Mouse (Mus musculus) liver, postnatal 0 days (tissue): ENCODE results near the gene Dact1. TPM values are rescaled to one million over a fixed set of nuclear protein-coding genes. Genes with fewer than 3 reads are reported as not detected.

Source experiments
- ATAC-seq: fragments of 200-750 bp; cut with Nextera tagmentation; 2 replicates; pipeline ENCODE4 v1.8.0; 2017; ENCODE audit warnings: mild to moderate bottlenecking, moderate library complexity
- DNase-seq: peaks from one replicate; pipeline ENCODE4 v3.0.0-alpha.2; 2016
- H3K27ac ChIP-seq: fragments of 300-500 bp; sonication (generic); 2 replicates; pipeline ENCODE4 v1.5.1; 2014; ENCODE audit warnings: antibody characterized with exemption, moderate library complexity, mild to moderate bottlenecking, low read depth
- H3K27me3 ChIP-seq: fragments of 300-500 bp; sonication (generic); 2 replicates; pipeline ENCODE4 v1.6.1; 2014; ENCODE audit warnings: low read length, control low read depth, mixed read lengths; ENCODE audit not compliant: insufficient read depth
- H3K36me3 ChIP-seq: fragments of 300-500 bp; sonication (generic); replicated peaks from 2 replicates; pipeline ENCODE4 v1.6.1; 2014; ENCODE audit warnings: mild to moderate bottlenecking, control low read depth, low read length, moderate library complexity, mixed read lengths; ENCODE audit not compliant: insufficient read depth
- H3K4me1 ChIP-seq: fragments of 300-500 bp; sonication (generic); 2 replicates; pipeline ENCODE4 v1.6.1; 2014; ENCODE audit warnings: antibody characterized with exemption, mild to moderate bottlenecking, control low read depth; ENCODE audit not compliant: insufficient read depth
- H3K4me2 ChIP-seq: fragments of 300-500 bp; sonication (generic); 2 replicates; pipeline ENCODE4 v1.6.1; 2014; ENCODE audit warnings: low read depth, mild to moderate bottlenecking, low read length, moderate library complexity, mixed read lengths
- H3K4me3 ChIP-seq: fragments of 300-500 bp; sonication (generic); 2 replicates; pipeline ENCODE4 v1.5.1; 2014; ENCODE audit warnings: low read depth, low read length
- H3K9ac ChIP-seq: fragments of 300-500 bp; sonication (generic); replicated peaks from 2 replicates; pipeline ENCODE4 v1.6.1; 2014; ENCODE audit warnings: mild to moderate bottlenecking, moderate library complexity
- H3K9me3 ChIP-seq: fragments of 300-500 bp; sonication (generic); 2 replicates; pipeline ENCODE4 v1.6.1; 2016; ENCODE audit warnings: mild to moderate bottlenecking, control low read depth, low read length, mixed read lengths
- CTCF ChIP-seq: sonication (generic); IDR thresholded peaks from 2 replicates; pipeline ENCODE4 v1.5.1; 2016; ENCODE audit warnings: antibody characterized with exemption, low read depth
- EP300 ChIP-seq: IDR thresholded peaks from 2 replicates; pipeline ENCODE4 v1.6.1; 2016; ENCODE audit warnings: antibody characterized with exemption, low read depth, mild to moderate bottlenecking
- WGBS: fragments of 180-500 bp; shearing (Covaris S2); extraction: QIAGEN DNeasy Blood & Tissue Kit; methylation state at CpG from one replicate; pipeline ENCODE4 v1.1.7; 2014; ENCODE audit not compliant: insufficient replicate concordance; 5-methylcytosine and 5-hydroxymethylcytosine counted together
- polyA plus RNA-seq: library from polyadenylated mRNA; unstranded; fragments of >200 nt; fragmentation: Nextera tagmentation; extraction: Ambion mirVana; gene quantifications from 2 replicates; pipeline ENCODE4 v1.2.1, GENCODE M21; 2015

The Dact1 gene
- polyA plus RNA-seq, 1 experiment from 2014 or later, result 0.36 TPM

DNA sequence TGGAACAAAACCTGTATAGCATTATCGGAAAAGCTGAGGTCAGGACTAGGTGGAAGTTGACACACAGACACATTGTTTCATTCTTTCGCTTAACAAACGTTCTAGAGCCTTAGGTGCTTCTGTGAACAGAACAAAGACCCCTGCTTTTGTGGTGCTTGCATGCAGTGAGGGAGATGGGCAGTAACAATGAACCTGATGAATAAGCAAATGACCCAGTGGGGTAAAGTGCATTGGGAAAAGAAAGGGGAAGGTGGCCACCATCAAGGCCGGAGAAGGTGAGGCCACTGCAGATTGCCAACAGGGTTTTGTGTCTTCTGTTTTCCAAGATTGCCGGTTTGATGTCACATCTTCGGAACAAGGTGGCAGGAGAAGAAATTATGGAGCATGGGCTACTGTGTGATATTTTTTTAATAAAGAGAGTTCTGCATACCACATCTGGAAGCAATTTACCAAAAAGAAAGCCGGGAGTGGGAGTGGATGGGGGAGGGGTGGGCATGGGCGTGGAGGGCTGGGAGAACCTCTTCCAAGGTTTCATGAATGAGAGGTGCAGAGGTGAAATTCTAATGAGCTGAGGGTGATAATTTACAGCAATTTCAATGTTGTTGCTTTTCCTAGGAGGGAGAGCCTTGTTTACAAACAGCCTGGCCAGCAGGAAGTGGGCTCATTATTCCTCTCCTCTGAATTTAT is 12.7 kb upstream of the Dact1 start:
- Histone ChIP-seq H3K9ac (no peak overlapping the region), H3K27ac (no peak overlapping the region), H3K4me3 (no peak overlapping the region), H3K4me2 (peak overlapping the region; percentile 51; the same call in 1 of the 2 replicates), H3K36me3 (no peaks in the 10 kb centered on the region), H3K4me1 (0 out of 2 replicates have a peak, but pooled peaks cover 8% of the 10 kb centered on the region), H3K27me3 (no peaks in the 10 kb centered on the region), H3K9me3 (no peaks in the 10 kb centered on the region)
- TF ChIP-seq EP300, result no peak
- TF ChIP-seq CTCF, result no peak
- DNase-seq (no peak), ATAC-seq (no peak)
- 62% methylated on average over 8 of the region's 8 CpGs for WGBS

DNA sequence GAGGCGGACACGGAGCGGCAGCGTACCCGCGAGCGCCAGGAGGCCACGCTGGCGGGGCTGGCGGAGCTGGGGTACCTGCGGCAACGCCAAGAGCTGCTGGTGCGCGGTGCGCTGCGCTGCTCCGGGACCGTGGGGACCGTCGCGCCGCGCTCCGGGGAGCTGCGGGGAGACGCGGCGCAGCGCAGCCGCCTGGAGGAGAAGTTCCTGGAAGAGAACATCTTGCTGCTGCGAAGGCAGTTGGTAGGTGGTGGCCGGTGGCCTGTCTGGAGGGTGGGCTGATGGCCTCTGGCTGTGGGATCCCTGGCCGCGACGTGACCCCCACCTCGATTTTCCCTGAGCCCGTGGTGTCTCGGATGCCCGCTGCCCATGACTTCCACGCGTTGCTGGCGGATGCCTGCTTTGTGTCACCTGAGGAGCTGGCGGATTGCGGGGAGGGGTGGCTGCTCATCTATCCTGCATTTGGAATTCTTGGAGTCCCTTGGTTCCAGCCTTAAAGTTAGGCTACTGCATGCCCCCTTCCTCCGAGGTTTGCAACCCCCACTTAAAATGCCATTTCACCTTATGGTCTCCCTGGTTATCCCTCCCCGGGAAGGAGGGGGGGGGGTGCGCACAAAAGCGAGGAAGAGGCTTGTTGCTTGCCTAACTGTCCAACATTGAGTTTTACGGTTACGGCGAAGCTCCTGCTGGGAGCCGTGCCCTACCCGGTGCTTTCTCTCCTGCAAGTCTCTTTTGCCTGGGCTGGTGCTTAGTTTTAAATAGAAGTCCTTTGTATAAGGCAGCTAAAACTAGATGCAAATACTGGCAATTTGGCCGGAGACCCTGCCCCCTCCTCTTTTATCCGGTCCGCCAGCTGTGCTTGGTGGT is 616 bp downstream of the Dact1 start:
- H3K4me3 ChIP-seq, result peak overlapping the region; percentile 60
- 3% methylated on average over 41 of the region's 56 CpGs for WGBS
- H3K27ac ChIP-seq, result no peak overlapping the region
- TF ChIP-seq CTCF (no peak), EP300 (no peak)
- H3K27me3 ChIP-seq, result peaks cover 44% of the 10 kb centered on the region
- no peaks in the 10 kb centered on the region for H3K36me3 ChIP-seq
- peak overlapping the region; percentile 89 for H3K4me2 ChIP-seq
- H3K9me3 ChIP-seq, result no peaks in the 10 kb centered on the region
- ATAC-seq (peak; percentile 38), DNase-seq (peak; percentile 26)
- 0 out of 2 replicates have a peak overlapping the region, but pooled peaks have one; percentile 1 for H3K9ac ChIP-seq
- H3K4me1 ChIP-seq, result peaks cover 3% of the 10 kb centered on the region; the same call in 1 of the 2 replicates

DNA sequence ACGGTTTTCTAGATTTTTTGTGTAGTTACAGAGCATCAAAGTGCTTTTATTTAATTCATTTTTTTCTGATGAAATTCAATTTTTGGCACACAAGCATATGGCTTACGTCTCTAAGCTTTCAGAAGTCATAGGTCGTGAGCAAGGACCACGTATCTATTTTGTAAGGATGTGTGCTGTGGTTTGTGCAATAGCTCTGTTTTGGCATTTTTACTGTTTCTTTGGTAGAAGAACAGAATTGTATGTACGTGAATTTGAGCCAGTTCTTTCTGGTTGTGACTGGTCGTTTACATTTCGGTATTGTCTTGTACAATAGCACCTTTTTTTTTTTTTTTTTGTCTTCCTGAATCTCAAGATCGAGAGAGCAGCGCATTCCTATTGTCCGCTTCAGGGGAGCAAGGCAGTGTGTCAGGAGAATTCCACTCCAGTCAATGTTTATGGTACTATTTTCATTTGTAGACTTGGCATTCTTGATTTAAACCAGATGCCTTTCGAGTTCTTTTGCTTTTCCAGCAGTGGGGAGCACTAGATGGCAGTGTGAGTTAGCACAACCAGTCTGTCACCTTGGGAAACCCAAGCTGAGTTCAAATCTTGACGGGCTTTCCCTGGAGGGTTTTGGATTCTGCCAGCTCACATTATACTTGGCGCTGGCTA is 1.7 kb downstream of the Dact1 start:
- Histone ChIP-seq H3K4me3 (no peak overlapping the region), H3K36me3 (no peaks in the 10 kb centered on the region), H3K4me1 (peaks cover 3% of the 10 kb centered on the region; the same call in 1 of the 2 replicates), H3K9ac (no peak overlapping the region), H3K4me2 (peak overlapping the region; percentile 89; the same call in 1 of the 2 replicates), H3K27ac (no peak overlapping the region), H3K9me3 (no peaks in the 10 kb centered on the region), H3K27me3 (peaks cover 44% of the 10 kb centered on the region)
- no peak for TF ChIP-seq EP300
- TF ChIP-seq CTCF, result peak; percentile 68
- ATAC-seq, result no peak
- peak; percentile 21 for DNase-seq
- WGBS, result 18% methylated on average over 13 of the region's 13 CpGs

DNA sequence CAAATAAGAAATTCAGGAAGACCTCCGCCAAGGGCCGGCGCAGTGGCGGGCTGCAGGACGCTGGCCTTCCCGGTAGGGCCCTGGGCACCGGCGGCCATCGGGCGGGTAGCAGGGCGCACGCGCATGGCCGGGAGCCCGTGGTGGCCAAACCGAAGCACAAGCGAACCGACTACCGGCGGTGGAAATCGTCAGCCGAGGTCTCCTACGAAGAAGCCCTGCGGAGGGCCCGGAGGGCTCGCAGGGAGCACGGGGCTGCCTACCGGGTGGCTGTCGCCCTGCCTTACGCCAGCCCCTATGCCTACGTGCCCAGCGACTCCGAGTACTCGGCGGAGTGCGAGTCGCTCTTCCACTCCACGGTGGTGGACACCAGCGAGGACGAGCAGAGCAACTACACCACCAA is 8.6 kb downstream of the Dact1 start:
- no peak for ATAC-seq
- no peak overlapping the region for H3K4me3 ChIP-seq
- H3K4me1 ChIP-seq, result no peaks in the 10 kb centered on the region
- no peak overlapping the region for H3K27ac ChIP-seq
- no peaks in the 10 kb centered on the region for H3K9me3 ChIP-seq
- TF ChIP-seq CTCF, result no peak
- no peak for TF ChIP-seq EP300
- no peak overlapping the region for H3K4me2 ChIP-seq
- no peak overlapping the region for H3K9ac ChIP-seq
- H3K27me3 ChIP-seq, result no peaks in the 10 kb centered on the region
- DNase-seq, result no peak
- 94% methylated on average over 35 of the region's 40 CpGs for WGBS
- no peaks in the 10 kb centered on the region for H3K36me3 ChIP-seq

DNA sequence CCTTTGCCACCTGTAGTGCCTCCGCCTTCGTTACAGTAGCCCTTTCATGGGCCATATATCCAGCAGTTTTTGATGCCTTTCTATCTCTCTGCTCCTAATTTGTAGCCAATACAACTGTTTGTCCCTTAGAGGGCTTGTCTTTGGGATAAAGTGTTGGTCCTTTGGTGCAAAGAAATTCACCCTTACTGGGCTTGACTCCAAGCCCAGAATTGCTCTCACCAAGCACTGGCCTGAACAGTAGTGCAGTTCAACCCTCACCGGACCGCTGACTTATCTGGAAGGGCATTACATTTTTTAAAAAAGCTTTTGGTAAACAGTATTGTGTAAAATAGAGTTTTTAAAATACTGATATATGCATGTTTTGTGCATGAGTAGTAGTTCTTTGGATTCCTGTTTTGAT is 9.9 kb downstream of the Dact1 start:
- no peaks in the 10 kb centered on the region for H3K36me3 ChIP-seq
- ATAC-seq, result no peak
- H3K4me3 ChIP-seq, result no peak overlapping the region
- H3K9me3 ChIP-seq, result no peaks in the 10 kb centered on the region
- 81% methylated on average over 4 of the region's 4 CpGs for WGBS
- H3K27ac ChIP-seq, result no peak overlapping the region
- H3K4me2 ChIP-seq, result no peak overlapping the region
- H3K9ac ChIP-seq, result no peak overlapping the region
- no peaks in the 10 kb centered on the region for H3K4me1 ChIP-seq
- TF ChIP-seq CTCF (no peak), EP300 (no peak)
- H3K27me3 ChIP-seq, result no peaks in the 10 kb centered on the region
- no peak for DNase-seq

DNA sequence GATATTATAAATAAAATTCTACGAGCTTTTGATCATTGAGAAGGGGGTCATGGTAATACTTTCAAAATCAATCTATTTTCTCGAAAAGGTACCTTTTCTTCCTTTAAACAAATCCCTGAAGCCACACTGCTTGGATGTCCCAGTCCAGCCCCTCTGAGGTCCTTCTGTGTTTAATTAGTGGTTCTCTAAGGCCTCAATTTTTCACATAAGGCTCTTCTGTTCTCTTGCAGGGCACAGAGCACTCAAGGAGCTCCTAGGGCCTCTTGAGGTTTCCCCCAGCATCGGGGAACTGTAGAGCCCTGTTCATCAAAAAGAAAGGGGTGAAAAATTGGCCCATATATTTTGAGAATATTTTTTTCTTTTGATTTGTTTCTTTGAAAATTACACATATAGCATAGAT is 23.0 kb downstream of the Dact1 start:
- Histone ChIP-seq H3K4me2 (no peak overlapping the region), H3K4me1 (no peaks in the 10 kb centered on the region), H3K9me3 (no peaks in the 10 kb centered on the region), H3K36me3 (no peaks in the 10 kb centered on the region), H3K4me3 (no peak overlapping the region), H3K27ac (no peak overlapping the region), H3K9ac (no peak overlapping the region), H3K27me3 (no peaks in the 10 kb centered on the region)
- WGBS, result 81% methylated on average over 3 of the region's 3 CpGs
- DNase-seq (no peak), ATAC-seq (no peak)
- no peak for TF ChIP-seq CTCF
- TF ChIP-seq EP300, result no peak
